ENCODE assay signal across 8 mouse cellular contexts in genomic region chr16:76371614-76371917, GRCm38 (mm10). TPM values are rescaled to one million over a fixed set of nuclear protein-coding genes. Genes with fewer than 3 reads are reported as not detected.
DNase-seq lines count a peak whose midpoint lies in the region; ATAC-seq and TF ChIP-seq lines count a peak whose summit lies in the region.

No protein-coding gene starts in this region.

- no peak for ATAC-seq in forebrain, embryonic 11.5 days (replicated peaks; ENCODE audit: low FRiP score)
- no peak for ATAC-seq in liver, embryonic 13.5 days (ENCODE audit: low read depth)
- no peak for ATAC-seq in monocyte, adult 5-6 weeks (replicated peaks; ENCODE audit: insufficient number of reproducible peaks, low FRiP score, low TSS enrichment, poor library complexity, severe bottlenecking)

- no peak for TF ChIP-seq POLR2A in heart, adult 2 months (IDR thresholded peaks at IDR 0.05; ENCODE audit: insufficient read depth, low read depth, low read length)

- H3K36me3 ChIP-seq in heart, adult 2 months (ENCODE audit: control insufficient read depth, insufficient read depth, low read length): peaks cover 31% of the 10 kb centered on the region
- no peaks in the 10 kb centered on the region for H3K36me3 ChIP-seq in forebrain, embryonic 11.5 days (ENCODE audit: control insufficient read depth, insufficient read depth, low read length)
- peaks cover 17% of the 10 kb centered on the region for H3K36me3 ChIP-seq in liver, embryonic 13.5 days

- peaks cover 13% of the 10 kb centered on the region for H3K79me2 ChIP-seq in heart, adult 2 months (replicated peaks; ENCODE audit: control insufficient read depth, insufficient read depth, low read length)

- peak overlapping the region; percentile 99; the same call in 1 of the 2 replicates for H3K9ac ChIP-seq in heart, adult 2 months (ENCODE audit: low read depth, low read length)
- peak overlapping the region; percentile 91 for H3K9ac ChIP-seq in forebrain, embryonic 11.5 days (ENCODE audit: low read length)
- H3K9ac ChIP-seq in liver, embryonic 13.5 days: peak overlapping the region; percentile 100

- intact Hi-C loops in heart, adult 2 months (cut with DNase I): loop anchor here (2.0 to 10.0 kb wide), 7 partner anchors 49 to 604 kb away; partner anchors contain the start of gene Hspa13

- peak overlapping the region; percentile 99 for H3K27ac ChIP-seq in heart, adult 2 months
- H3K27ac ChIP-seq in forebrain, embryonic 11.5 days (ENCODE audit: low read depth, low read length): no peak overlapping the region
- H3K27ac ChIP-seq in liver, embryonic 13.5 days: peak overlapping the region; percentile 95

- WGBS in heart, adult 2 months: 7% methylated on average over 7 of the region's 7 CpGs
- 5% methylated on average over 7 of the region's 7 CpGs for WGBS in forebrain, embryonic 11.5 days
- WGBS in liver, embryonic 13.5 days (ENCODE audit: insufficient replicate concordance): 2% methylated on average over 7 of the region's 7 CpGs

- H3K4me1 ChIP-seq in heart, adult 2 months (ENCODE audit: control insufficient read depth, insufficient read depth, low read length): peaks cover 17% of the 10 kb centered on the region
- peaks cover 2% of the 10 kb centered on the region; the same call in 1 of the 2 replicates for H3K4me1 ChIP-seq in forebrain, embryonic 11.5 days (replicated peaks; ENCODE audit: control insufficient read depth, insufficient read depth, low read length)
- peaks cover 57% of the 10 kb centered on the region for H3K4me1 ChIP-seq in liver, embryonic 13.5 days (replicated peaks)

- H3K4me2 ChIP-seq in forebrain, embryonic 11.5 days (ENCODE audit: low read depth, low read length, severe bottlenecking): peak overlapping the region; percentile 70
- H3K4me2 ChIP-seq in liver, embryonic 13.5 days: peak overlapping the region; percentile 94

- H3K27me3 ChIP-seq in heart, adult 2 months (ENCODE audit: control insufficient read depth, insufficient read depth, low read length): no peaks in the 10 kb centered on the region
- H3K27me3 ChIP-seq in forebrain, embryonic 11.5 days (ENCODE audit: control insufficient read depth, insufficient read depth, low read length): no peaks in the 10 kb centered on the region
- H3K27me3 ChIP-seq in liver, embryonic 13.5 days: no peaks in the 10 kb centered on the region

- H3K4me3 ChIP-seq in heart, adult 2 months: peak overlapping the region; percentile 75
- H3K4me3 ChIP-seq in forebrain, embryonic 11.5 days (ENCODE audit: low read depth, low read length): peak overlapping the region; percentile 85
- peak overlapping the region; percentile 96 for H3K4me3 ChIP-seq in liver, embryonic 13.5 days (replicated peaks)

- no peak for TF ChIP-seq EP300 in heart, adult 2 months (IDR thresholded peaks at IDR 0.05; ENCODE audit: insufficient read depth, low read depth, low read length)

- no peaks in the 10 kb centered on the region for H3K9me3 ChIP-seq in forebrain, embryonic 11.5 days (ENCODE audit: control insufficient read depth, low read length)
- no peaks in the 10 kb centered on the region for H3K9me3 ChIP-seq in liver, embryonic 13.5 days (replicated peaks)

- no peak for TF ChIP-seq CTCF in heart, adult 2 months (IDR thresholded peaks at IDR 0.05)

- no peak for DNase-seq in heart, adult 2 months
- DNase-seq in heart, postnatal 4 days: no peak
- DNase-seq in A20 (ENCODE audit: low read depth, low spot score): peak; percentile 43
- DNase-seq in forebrain, embryonic 11.5 days (ENCODE audit: low spot score): no peak
- DNase-seq in liver, embryonic 13.5 days: no peak
- no peak for DNase-seq in layer of hippocampus, adult 8-10 months (ENCODE audit: low spot score in 2 of 2)
- DNase-seq in spleen, adult 18-20 months: no peak

RNA-seq across cellular contexts. Expression of gene Nrip1, which starts 2.1 kb away (rescaled TPM):
- total RNA-seq in heart, adult 2 months (2021): 10 to 100 TPM; 20.6 to 32.3 TPM
- 3.1 and 6.7 TPM in 2 replicates for polyA plus RNA-seq in heart, adult 2 months (2012; rRNA removed)
- total RNA-seq in heart, postnatal 4 days (2021): 10 to 100 TPM; 24.3 to 25.7 TPM
- 29.4 and 30.6 TPM in 2 replicates for polyA plus RNA-seq in forebrain, embryonic 11.5 days (2014; fragmentation: Nextera tagmentation; extraction: Ambion mirVana)
- 20.2 and 20.4 TPM in 2 replicates for polyA plus RNA-seq in liver, embryonic 13.5 days (2015; fragmentation: Nextera tagmentation; extraction: Ambion mirVana)
- 27.9 to 36.9 TPM (median 29.3 TPM) in 3 replicates for total RNA-seq in monocyte, adult 5-6 weeks (2017)
- total RNA-seq in layer of hippocampus, adult 8-10 months (2022): 10 to 100 TPM; 49.2 to 56.7 (median 50.9) TPM
